Mouse (Mus musculus) gastrocnemius, postnatal 14 days (tissue): ENCODE data around the gene Rxfp4. TPM values are rescaled to one million over a fixed set of nuclear protein-coding genes. Genes with fewer than 3 reads are reported as not detected.
"Not testable (repeated sequence)": the region's sequence is repeated elsewhere in the genome, so short reads cannot be mapped to it uniquely, and the experiment has no call there.

Source experiments
- DNase-seq: peaks from one replicate; pipeline ENCODE4 v3.0.0; 2021; ENCODE audit warnings: mixed read lengths
- intact Hi-C: fragments of 180-260 bp; cut with DNase I; formaldehyde crosslinking; loops from one replicate; pipeline ENCODE4 v1.15.1; 2025; ENCODE audit warnings: low total_unique reads
- total RNA-seq, 2 experiments: library from RNA; stranded (reverse); gene quantifications; 2 replicates each; pipeline ENCODE4 v1.2.3; 2021

The Rxfp4 gene
- total RNA-seq, 2 experiments from 2014 or later = not detected

DNA sequence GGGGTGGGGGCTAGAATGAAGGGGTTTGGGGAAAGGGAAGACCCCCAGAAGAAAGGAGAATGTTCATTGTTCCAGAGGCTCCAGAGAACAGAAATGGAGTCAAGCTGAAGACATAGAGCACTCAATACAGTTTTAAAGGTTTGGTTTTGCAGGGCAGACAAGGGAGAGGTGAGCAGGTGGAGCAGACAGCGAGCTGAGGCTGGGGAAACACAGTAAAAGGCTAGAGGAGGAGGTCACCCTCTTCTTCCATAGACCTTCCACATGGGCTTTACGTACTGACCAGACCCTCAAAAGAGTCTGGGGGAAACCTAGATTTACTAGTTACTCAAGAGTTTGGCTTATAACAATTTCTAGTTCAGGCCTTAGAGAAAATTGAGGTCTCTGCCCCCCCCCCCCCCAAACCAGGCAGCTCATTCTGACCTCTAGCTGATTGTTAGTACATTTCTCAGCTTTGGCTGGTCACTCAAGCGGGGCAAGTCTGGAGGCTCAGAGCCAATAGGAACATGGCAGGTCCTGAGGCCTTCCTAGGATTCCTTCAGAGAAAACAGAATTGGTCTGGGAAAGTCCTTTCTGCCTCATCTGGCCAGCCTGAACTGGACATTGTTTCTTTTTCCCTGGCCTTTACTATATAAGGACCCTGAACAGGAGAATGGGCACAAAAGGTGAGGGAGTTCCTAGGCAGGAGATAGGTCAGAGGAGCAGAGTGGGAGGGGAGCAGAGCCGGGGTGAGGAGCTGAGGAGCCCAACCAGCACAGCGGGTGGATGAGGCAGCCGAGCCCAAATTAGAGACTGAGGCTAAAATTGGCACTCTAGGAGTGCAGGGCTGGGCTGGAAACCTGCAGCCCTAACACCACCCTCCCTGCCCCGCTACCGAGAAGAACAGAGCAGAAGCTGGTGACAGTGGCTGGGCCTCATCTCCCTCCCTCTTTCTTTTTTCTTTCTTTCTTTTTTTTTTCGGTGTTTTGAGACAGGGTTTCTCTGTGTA, 33.5 kb downstream of the Rxfp4 start:
- no peak for DNase-seq
- intact Hi-C loops = no loop called here

DNA sequence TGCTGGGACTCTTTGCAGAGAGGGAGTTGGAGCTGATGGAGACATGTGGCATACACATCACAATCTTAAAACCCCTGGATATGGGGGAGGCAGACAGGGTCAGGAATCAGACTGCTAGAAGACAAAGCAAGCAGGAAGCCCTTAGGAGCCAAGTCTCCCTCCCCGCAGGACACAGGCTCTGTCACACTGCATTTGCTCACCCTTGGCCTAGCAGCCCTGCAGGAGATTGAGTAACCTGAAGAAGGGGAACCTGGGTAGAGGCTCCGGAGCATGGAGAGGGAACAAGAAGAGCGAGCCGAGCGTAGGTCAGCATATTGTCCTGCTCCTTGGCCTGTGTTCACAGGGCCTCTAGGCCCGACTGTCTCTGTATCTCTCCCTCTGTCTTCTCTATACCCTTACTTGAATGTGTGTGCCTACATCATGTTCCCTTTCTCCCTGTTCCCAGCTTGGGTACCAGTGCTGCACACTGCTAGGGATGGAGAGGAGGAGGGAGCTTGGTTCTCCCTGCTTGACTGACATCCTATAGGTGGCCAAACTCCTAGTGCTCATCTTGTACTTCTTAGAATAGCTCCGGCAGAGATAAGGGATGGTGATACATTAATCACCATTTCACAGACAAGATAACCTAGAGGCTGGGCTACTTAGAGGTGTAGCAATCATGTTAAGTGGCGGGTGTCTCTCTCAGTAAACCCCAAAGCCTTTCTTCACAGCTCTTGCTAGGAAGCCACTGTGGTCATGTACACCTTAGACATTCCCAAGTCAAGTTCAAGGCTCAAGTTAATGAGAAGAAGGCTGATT, 34.7 kb downstream of the Rxfp4 start:
- intact Hi-C loops = no loop called here
- no peak for DNase-seq

DNA sequence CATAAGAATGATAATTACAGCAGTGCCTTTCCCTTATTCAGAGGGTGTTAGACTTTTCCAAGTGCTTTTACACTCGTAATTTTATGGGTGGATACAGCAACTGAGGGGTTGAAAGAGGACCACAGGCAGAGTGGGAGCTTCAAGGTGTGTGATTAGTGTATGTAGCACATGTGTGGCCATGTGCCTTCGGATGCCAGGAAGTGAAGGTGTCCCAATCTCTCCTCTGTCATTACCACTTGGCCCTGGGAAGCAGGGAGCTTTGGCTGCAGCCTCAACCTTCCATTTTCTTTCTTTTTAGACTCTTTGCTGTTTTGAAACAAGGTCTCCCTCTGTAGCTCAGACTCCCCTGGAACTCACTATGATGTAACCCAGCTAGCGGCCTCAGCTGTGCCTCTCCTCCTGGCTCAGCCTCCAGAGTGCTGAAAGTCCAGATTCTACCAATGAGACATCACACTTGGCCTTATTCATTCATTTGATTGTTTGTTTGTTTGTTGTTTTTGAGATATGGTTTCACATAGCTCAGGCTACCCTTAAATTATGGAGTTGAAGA, 35.9 kb downstream of the Rxfp4 start:
- no peak for DNase-seq
- intact Hi-C loops = no loop called here

DNA sequence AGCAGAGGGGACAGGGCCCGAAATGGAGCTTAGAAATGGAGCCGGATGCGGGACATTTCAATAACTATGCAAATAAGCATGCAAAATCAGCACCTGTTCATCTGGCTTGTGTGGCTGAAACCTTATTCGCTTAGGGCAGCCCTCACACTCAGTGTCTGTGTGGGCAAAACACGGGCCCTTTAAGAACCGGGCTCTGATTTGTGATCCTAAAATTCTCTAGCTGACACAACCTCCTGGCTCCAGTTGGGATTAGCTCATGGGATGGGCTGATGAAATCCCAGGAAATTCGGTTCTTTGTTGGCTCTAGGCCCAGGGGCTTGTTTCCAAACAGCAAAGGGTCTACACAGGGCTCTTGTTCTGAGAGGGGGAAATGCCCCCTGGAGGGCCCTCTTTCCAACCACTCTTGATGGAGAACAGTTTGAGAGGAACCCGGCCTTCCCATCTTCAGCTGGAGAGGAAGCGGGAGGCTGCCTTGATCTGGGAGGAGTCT, 37.0 kb downstream of the Rxfp4 start:
- intact Hi-C loops = no loop called here
- peak; percentile 79 for DNase-seq

DNA sequence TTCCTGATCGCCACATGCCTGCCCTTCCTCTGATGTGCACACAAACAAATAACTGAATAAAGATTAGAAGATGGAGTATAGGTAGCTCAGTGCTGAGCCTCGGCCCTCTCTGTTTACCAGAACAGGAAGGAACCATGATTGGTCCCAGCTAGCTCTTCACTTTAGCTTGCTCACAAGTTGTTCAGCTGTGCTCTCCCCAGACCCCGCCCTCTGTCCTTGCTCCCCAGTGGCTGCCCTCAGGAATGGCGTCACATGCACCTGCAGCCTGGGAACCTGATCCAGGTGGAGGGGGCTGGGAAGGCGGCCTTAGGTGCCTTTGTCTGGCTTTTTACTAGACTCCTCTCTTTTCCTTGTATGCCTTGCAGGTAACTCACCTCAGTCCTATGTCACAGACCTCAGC, 37.8 kb downstream of the Rxfp4 start:
- intact Hi-C loops = no loop called here
- DNase-seq = no peak

DNA sequence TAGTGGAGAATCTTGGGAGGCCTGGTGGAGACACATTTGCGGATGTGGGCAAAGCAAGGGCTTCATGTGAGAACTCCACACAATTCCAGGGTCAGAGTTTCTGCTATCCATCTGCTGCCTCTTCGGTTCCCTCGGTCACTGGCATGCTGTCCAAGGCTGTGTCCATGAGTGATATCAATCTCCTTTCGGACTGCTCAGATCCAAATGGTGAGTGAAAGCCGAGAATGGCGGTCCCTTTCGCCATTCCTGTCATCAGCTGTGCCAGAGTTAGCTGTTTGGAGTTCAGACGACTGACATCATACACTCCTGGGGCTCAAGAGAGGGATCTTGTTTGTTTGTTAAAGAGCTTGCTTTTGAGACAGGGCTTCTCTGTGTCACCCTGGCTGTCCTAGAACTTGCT, 38.5 kb downstream of the Rxfp4 start:
- no peak for DNase-seq
- intact Hi-C loops = no loop called here

DNA sequence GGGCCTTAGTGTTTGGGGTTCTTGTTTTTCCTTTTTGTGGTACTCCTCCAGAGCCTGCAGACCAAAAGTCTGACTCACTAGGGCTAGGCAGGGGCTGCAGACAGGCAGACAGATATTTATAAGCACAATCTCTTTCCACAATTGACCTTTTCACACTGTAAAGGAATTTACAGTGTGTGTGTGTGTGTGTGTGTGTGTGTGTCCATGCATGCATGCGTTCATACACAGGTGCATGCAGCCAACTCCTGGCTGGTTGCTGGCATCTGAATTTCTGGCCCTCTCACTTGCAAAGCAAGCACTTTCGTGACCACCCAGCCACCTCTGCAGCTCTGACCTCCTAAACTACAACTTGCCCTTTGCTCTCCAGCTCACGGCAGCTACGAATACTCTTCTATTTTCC, 43.9 kb downstream of the Rxfp4 start:
- intact Hi-C loops = loop anchor here (2.0 kb wide), 1 partner anchor 24 kb away; no protein-coding TSS in a partner anchor
- DNase-seq = no peak

DNA sequence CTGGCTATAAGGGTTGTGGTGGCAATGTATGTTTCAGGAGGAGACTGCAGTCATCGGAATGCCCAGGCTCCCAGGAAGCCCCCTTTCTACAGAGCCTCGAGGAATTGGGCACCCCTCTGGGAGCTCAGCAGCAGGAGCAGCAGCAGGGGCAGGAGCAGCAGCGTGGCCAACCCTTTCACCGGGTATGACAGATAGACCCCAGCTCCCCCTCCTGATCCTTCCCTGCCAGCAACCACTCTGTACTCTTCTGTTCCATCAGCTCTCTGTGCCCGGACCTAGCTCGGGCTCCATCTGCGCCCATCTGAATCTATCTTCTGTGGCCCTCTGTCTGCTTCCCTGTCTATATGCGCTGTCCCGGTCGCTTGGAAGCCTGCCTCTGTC, 45.2 kb downstream of the Rxfp4 start:
- DNase-seq = no peak
- intact Hi-C loops = loop anchor here (2.0 kb wide), 1 partner anchor 25 kb away; no protein-coding TSS in a partner anchor

DNA sequence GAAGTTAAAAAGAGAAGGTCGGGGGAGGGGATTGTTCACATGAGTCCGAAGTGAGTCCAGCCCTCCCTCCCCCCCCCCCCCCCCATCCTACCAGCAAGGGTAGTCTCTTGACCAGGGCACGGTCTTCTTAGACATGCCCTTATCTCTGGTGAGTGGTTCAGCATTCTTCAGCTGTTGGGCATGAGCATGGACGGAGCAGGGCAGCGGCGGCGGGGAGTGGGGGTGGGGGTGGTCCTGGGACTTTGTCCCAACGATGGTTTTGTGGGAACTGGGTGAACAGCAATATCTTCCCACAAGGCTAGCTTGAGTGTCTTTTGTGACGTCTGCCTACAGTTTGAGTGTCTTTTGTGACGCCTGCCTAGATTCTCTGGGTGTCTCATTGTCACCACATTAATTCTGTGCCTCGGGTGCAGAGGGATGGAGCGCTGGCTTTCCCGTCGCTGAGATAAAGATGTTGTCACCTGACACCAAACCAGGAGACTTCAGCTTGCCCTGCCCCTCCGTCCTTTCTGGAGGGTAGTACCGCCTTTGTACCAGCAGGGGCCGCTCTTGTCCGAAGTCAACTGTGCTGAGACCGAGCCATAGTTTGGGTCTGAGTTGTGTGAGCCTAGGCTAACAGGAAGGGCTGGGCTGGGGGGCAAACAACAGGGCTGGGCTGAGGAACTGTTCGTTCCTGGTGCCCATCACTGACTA, 45.7 kb downstream of the Rxfp4 start:
- DNase-seq = peak; percentile 85
- intact Hi-C loops = no loop called here

DNA sequence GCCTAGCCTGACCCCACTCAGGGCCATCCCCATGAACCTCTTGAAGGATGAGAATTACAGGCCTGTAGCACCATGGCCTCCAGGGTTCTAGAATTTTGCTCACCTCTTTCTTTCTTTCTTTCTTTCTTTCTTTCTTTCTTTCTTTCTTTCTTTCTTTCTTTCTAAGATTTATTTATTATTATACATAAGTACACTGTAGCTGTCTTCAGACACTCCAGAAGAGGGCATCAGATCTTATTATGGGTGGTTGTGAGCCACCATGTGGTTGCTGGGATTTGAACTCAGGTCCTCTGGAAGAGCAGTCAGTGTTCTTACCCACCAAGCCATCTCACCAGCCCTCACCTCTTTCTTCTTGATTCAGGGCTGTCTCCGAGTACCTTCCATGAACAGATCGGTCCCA, 47.3 kb downstream of the Rxfp4 start, which contains the start of gene Arhgef2:
Gene Arhgef2, plus strand, starts transcription at position 301 of the 400 bp plus-strand sequence.
- DNase-seq, intact Hi-C loops: not testable (repeated sequence)

DNA sequence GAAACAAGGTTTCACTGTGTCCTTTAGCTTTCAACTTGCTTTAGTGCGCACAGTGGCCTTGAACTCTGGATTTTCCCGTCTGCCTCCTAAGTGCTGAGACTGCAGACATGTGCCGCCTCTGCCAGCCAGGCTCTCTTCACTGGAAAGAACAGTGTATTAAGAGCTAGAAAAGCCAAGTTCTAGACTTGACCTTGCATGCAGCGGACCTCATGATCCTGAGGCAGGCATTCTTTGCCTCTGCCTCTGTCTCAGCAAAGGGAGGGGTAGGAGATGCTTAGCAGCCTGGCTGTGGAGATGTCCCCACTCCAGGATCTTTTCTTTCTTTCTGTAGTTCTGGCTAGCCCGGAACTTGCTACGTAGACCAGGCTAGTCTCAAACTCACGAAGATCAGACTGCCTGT, 48.1 kb downstream of the Rxfp4 start:
- intact Hi-C loops = no loop called here
- DNase-seq = no peak

DNA sequence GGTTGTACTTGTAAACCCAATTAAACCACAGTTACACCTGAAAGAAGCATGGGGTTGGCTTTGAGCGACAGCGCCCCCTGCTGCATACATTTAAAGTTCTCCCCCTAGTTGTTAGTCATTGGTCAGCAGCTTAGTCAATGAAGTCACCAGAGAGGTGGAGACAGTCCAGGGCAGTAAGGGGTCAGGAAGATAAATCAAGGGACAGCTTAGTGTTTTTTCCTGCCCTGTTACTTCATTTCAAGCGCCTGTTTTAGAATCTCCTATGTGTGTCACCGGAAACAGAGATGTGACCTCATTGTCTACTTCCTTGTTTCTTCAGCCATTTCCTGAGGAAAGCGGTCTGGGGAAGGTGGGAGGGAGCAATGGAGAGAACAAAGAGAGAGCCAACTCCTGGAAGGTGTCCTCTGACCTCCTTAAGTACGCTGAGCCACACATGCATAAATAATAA, 49.2 kb downstream of the Rxfp4 start:
- intact Hi-C loops = no loop called here
- DNase-seq = peak; percentile 60

DNA sequence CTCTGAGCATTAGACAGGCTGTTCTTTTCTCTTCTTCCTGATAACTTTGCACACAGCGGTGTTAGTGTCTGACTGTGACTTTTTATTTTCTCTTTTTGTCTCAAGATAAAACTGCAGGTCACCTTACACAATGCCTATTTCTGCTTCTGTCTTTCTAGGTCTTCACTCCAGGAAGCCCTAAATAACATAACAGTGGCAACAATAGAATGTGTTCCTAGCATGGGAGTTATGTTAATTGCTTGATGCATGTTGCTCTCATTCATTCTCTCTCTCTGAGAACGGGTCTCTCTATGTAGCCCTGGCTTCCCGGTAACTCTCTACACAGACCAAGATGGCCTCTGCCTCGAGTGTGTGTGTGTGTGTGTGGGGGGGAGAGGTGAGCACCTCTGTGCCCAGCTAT, 50.5 kb downstream of the Rxfp4 start:
- intact Hi-C loops = no loop called here
- no peak for DNase-seq

Other genes with a start within 250 kb of the Rxfp4 start
- 10 to 100 TPM; 30.1 to 31.9 TPM for gene Pmf1, start 242.8 kb downstream of the Rxfp4 start, total RNA-seq
- 10 to 100 TPM; 11.4 to 11.9 TPM for gene Slc25a44, start 228.0 kb downstream of the Rxfp4 start, total RNA-seq
- gene Sema4a, start 192.0 kb downstream of the Rxfp4 start, total RNA-seq = 1 to 10 TPM; 2.1 to 2.2 TPM
- gene Lmna, start 143.2 kb downstream of the Rxfp4 start, total RNA-seq = 100 to 1,000 TPM; 125 to 161 TPM
- 1 to 10 TPM in 1 of 2 experiments, under 1 TPM in 1; 0.64 to 1.6 TPM for gene Mex3a, start 120.7 kb downstream of the Rxfp4 start, total RNA-seq
- gene Rab25, start 104.8 kb downstream of the Rxfp4 start, total RNA-seq = not detected
- 10 to 100 TPM; 78.3 to 80.4 TPM for gene Lamtor2, start 100.1 kb downstream of the Rxfp4 start, total RNA-seq
- 10 to 100 TPM; 42.0 to 45.5 TPM for gene Ubqln4, start 99.4 kb downstream of the Rxfp4 start, total RNA-seq
- gene Ssr2, start 77.3 kb downstream of the Rxfp4 start, total RNA-seq = 10 to 100 TPM; 80.7 to 98.2 TPM
- 10 to 100 TPM; 42.5 to 48.1 TPM for gene Arhgef2, start 47.2 kb downstream of the Rxfp4 start, total RNA-seq
- 10 to 100 TPM; 18.0 to 20.8 TPM for gene Khdc4, start 32.7 kb upstream of the Rxfp4 start, total RNA-seq
- gene Rit1, start 63.7 kb upstream of the Rxfp4 start, total RNA-seq = 10 to 100 TPM; 17.3 to 21.4 TPM
- 1 to 10 TPM; 3.7 to 4.2 TPM for gene Syt11, start 122.0 kb upstream of the Rxfp4 start, total RNA-seq
- 10 to 100 TPM; 11.9 to 12.5 TPM for gene Gon4l, start 182.1 kb upstream of the Rxfp4 start, total RNA-seq